Mouse (Mus musculus) layer of hippocampus, postnatal 10 days (tissue): ENCODE measurements around the gene Nufip1. TPM values are rescaled to one million over a fixed set of nuclear protein-coding genes. Genes with fewer than 3 reads are reported as not detected.
"Not testable (repeated sequence)": the region's sequence is repeated elsewhere in the genome, so short reads cannot be mapped to it uniquely, and the experiment has no call there.

Source experiments
- DNase-seq, 2 experiments: peaks; one replicate each; pipeline ENCODE4 v3.0.0; 2021; ENCODE audit warnings: low spot score in 2 of 2
- total RNA-seq, 2 experiments: library from RNA; stranded (reverse); gene quantifications; 2 replicates each; pipeline ENCODE4 v1.2.3; 2021

The Nufip1 gene
- total RNA-seq, 2 experiments from 2014 or later: 8.4 to 8.6 TPM

DNA sequence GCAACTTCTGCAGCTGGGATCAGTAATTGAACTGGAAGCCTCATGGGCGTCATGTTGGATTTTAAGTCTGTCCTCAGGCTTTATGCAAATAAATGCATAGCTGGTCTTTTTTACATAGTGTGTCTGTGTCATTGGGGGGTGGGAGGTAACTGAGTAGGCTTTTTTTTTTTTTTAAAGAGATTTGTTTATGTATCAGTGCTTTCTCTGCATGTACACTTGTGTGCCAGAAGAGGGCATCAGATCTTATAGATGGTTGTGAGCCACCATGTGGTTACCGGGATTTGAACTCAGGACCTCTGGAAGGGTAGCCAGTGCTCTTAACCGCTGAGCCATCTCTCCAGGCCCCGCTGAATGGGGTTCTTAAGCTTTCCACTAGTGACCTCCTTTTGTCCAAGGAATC is 24.3 kb downstream of the Nufip1 start:
- no peak for DNase-seq

GRCm38 (mm10) chr14:76145248-76145647 is 34.6 kb downstream of the Nufip1 start:
- DNase-seq: no peak

GRCm38 (mm10) chr14:76145868-76146267 is 35.2 kb downstream of the Nufip1 start:
- no peak for DNase-seq

DNA sequence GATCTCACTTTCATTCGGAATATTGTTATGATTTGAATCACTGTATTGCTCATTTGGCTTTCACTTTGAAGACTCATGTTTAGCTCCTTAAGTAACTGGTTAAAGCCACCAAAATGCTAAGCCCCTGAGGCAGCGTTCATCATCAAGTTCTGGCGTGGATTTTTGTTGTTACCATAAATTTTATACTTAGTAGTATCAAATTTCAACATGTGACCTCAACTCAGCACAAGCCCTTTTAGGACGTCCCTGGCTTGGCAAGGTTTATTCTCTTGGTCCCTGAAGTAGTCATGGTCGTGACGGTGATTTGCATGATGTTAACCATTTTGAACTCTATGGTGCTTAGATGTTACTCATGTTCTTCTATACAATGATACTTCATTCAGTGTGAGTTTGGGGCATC is 36.4 kb downstream of the Nufip1 start:
- no peak for DNase-seq

DNA sequence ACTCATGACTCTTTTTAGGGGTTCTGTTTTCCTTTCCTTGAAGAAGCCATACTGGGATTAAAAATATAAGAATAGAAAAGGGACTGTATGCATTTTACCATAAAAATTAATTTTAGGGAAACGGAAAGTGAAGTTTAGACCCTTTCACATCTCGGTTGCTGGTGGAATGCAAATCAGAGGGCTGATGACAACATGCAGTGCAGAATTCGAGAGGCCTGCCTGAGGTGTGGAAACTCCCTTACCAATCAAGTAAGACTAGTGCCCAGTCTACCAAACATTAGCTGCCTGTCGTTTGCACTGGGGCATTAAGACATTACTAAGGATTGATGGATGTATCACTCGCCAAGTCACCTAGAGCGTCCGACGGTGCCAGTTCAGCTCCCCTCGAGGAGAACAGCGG is 37.6 kb downstream of the Nufip1 start:
- DNase-seq: no peak

DNA sequence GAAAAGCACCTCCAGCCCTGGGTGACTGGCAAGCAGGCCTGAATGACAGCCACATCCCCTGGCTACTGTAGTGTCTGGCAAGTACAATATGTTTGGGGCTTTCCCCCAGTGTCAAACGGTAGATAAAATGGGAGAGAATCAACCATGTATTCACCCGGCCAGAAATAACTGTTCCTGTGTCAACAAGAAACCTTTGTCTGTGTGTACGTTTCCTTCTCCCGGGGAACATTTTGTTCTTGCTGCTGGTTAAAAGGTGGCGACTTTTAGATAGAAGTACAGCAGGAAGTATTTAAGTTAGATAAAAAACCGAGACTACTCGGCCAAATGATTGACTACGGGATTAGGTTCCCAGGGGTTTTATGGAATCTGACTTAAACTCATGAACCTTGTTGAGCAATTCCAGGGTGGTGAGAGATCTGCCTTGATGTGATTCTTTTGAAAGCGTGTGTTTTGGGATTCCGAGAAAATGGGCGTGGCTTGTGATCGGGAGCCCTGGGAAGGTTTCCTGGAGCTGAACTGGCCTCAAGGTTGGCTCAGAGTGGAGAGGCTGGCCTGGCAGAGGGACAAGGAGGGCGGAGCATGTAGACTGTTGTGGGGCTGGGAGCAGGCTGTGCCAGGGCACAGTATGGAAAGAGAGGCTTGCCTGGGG is 39.0 kb downstream of the Nufip1 start:
- peak; percentile 26 to 42 for DNase-seq

- no peak for DNase-seq
These were observed 39.8 kb downstream of the Nufip1 start for GRCm38 (mm10) chr14:76150499-76150898.

DNA sequence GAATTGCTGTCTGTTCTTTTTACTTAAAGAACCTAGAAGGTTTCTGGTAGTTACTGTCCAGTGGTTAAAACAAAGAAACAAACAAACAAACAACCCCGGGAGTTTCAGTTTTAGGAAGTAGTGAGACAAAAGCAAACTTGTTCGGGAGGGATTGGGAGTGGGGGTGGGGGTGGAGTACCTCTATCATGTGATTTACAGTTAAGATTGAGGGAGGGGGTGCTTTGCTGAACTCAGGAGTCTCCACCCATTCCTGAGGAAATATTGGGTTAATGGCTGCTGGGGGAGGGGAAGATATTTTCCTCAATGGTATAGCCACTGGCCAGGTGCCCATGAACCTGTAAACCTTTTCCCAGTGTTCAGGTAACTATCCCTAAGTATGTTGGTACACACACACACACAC is 40.3 kb downstream of the Nufip1 start:
- no peak for DNase-seq

DNA sequence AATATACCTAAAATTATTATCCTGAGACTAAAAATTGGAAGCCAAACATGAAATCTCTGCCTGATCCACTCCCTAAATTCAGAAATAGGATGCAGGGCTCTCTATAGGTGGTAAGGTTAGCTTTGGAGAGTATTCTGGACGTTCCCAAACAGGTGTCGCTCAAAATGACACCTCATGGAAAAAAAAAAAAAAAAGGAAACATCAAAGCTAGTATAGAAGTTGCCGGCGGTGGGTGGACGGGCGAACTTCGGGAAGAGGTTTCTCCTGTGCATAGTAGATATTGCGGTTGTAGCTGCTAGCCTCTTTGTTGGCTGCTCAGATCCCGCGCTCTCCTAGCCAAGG is 41.1 kb downstream of the Nufip1 start:
- no peak for DNase-seq

- DNase-seq: peak; percentile 99
These were observed 41.7 kb downstream of the Nufip1 start for GRCm38 (mm10) chr14:76152162-76153002.

DNA sequence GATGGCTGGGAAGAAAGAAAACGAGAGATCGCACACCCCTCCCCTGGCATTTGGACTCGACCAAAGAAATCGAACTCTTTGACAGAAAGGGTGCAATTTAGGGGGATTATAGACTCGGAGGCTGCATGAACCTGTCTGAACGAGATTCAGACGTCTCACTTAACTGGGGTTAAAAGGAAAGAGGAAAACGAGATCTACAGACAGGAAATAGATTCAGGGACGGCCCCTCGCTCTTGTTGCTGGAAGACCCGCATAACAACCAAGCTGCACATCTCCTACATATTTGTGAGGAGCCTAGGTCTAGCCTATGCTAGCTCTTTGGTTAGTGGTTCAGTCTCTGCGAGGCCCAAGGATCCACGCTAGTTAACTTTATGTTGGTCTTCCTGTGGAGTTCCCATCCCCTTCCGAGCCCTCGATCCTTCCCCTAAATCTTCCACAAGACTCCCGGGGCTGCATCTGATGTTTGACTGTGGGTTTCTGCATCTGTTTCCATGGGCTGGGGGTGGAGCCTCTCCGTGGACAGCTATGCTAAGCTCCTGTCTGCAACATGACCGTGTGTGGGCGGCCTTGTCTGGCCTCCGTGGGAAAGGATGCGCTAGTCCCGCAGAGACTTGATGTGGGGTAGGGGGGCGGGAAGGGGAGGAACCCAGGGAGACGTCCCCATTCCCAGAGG is 42.4 kb downstream of the Nufip1 start:
- DNase-seq: peak; percentile 22 to 29

GRCm38 (mm10) chr14:76153828-76154227 is 43.1 kb downstream of the Nufip1 start:
- no peak for DNase-seq

GRCm38 (mm10) chr14:76158192-76158785 is 47.6 kb downstream of the Nufip1 start:
- DNase-seq: no peak

DNA sequence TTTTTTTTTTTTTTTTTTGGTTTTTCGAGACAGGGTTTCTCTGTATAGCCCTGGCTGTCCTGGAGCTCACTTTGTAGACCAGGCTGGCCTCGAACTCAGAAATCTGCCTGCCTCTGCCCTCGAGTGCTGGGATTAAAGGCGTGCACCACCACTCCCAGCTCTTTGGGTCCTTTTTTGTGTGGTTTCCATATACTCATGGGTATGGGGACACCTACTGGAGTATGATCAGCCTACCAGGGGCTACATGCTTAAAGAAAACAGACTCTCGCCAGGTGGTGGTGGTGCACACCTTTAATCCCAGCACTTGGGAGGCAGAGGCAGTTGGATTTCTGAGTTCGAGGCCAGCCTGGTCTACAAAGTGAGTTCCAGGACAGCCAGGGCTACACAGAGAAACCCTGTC is 49.9 kb downstream of the Nufip1 start:
- not testable (repeated sequence) for DNase-seq

- DNase-seq: no peak
These were observed 53.5 kb downstream of the Nufip1 start for GRCm38 (mm10) chr14:76164236-76164635.

DNA sequence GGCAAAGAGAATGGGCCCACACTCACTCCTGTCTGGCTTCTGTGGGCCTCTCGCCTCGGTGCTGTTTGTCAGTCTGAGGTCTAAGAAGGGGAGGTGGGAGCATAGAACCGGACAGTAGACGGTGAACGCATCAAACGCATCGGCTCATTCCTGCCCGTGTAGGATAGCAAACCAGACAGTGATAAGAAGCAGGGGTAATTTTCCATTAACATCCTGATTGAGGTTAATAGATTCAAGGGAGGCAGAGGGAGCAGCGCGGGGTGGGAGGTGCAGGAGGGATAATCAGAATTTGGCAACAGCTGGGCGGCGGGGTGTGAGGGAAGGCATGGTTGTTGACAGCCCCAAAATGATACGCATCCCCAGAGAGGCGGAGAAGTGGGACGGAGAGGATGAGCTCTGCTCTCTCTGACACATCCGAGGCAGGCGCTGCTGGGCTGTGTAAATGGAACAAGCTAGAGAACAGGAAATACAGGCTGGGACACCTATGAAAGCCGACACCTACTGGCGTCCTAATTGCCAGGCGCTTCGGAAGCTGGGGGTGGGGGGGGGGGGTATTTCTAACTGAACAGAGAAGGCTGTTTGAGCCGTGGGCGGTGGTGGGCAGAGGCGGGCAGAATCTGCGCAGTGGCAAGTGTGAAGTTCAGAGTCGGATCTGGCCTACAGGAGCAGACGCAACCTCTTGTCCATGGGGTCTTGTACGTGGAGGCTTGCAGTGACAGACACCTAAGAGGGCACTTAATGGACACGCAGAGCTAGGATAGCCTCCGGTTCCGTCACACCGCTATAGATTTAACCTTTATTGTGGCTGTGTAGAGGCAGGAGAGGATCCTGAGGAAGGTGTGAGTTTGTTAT is 54.4 kb downstream of the Nufip1 start:
- DNase-seq: peak in 1 of 2 experiments; percentile 19

- peak; percentile 24 to 43 for DNase-seq
These were observed 59.3 kb downstream of the Nufip1 start for GRCm38 (mm10) chr14:76169876-76170466.

DNA sequence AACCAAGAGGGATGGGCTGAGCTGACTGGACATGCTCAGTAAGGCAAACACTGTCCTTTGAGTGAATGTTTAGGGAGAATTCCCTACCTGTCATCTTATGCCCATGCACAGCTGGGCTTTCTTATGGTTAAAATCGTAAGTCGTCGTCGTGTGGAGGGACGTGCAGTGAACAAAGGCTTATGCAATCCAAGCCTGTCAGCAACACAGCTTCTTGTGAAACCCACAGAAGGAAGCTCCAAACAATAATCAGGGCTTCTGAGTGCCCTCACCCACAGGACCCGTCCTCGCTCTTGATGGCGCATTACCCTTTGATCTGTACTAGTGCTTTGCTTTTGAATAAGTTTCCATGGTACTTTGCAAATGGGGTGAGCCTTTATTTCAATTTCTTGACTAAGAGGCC is 60.6 kb downstream of the Nufip1 start:
- DNase-seq: no peak

DNA sequence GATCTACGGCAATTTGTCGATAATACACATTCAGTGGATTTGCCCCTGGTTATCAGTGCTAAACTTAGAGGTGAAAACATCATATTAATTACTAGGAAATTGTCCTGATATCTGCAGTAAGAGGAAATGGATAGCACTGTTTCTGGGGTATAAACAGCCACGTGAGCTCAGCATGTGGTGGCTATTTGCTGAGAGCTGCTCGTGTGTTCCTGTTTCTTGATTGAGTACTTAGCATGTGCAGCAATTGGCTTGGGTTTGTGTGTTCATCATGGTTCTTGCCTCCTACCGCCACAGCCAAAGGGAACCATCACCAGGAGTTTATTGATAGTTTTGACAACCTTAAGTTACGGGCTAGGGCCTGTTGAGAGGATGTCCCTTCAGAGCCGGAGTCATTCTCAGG is 63.6 kb downstream of the Nufip1 start:
- no peak for DNase-seq

DNA sequence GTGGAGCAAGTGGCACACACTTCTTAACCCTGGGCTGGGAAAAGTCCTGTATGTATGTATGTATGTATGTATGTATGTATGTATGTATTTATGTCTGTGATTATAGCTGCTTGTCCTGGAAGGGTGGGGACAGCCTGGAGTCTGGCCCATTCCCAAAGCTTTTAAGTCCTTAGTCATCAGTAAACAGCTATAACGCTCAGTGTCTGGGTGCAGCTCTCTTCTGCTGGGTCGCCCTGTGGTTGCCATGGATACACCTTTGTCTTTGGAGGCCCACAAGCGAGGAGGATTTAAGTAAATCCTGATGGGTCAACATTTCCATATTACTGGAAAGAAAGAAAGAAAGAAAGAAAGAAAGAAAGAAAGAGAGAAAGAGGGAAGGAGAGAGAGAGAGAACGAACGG is 65.1 kb downstream of the Nufip1 start:
- DNase-seq: no peak

DNA sequence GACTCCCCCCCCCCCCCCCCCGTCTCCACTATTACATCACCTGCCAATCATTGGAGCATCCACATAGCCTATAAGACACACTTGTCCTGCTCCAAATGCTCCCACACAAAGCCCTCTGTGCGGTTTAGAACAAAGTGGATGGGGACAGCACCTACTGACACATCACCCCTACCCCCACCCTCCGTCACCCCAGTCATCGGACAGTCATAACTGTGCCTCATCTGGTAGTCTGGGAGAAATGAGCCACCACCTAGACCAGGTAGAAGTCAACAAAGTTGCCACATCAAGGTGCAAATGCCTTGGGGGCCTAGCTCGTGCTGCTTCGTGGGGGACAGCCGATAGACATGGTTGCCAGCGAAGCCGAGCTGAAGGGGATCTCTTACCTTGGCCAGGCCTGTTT is 66.5 kb downstream of the Nufip1 start:
- no peak for DNase-seq
